Mouse (Mus musculus) lung, adult 2 months (tissue): ENCODE measurements around the gene Jazf1.

ENCODE experiments used
- CTCF ChIP-seq: fragments of 200-500 bp; IDR thresholded peaks from 2 replicates; pipeline ENCODE4 v1.5.1; 2011; ENCODE audit warnings: mild to moderate bottlenecking, low read length, control low read depth; ENCODE audit not compliant: insufficient read depth
- POLR2A ChIP-seq: fragments of 200-500 bp; IDR thresholded peaks from 2 replicates; pipeline ENCODE4 v1.6.1; 2011; ENCODE audit warnings: low read depth, mild to moderate bottlenecking, control low read depth, low read length, borderline replicate concordance; ENCODE audit errors: extremely low read depth

DNA sequence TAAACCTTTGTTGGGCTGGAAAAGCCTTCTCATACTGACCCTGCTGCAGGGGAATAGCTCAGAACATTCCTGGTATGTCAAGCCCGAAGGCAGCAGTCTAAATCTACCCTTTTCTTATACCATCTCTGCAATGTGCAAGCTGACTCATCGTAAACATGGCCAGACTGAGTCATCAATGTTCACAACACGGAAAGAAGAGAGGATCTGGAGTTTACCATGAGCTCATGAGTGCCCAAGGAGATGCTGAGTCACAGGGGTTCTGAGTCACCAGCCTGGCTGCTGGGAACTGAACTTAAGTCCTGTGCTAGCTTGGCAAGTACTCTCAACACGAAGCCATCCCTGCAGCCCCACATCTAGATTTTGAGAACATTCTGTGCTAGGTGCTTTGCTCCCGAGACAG lies 242.9 kb downstream of the Jazf1 start:
- TF ChIP-seq CTCF = no peak
- TF ChIP-seq POLR2A = no peak
